Mouse (Mus musculus) left cerebral cortex, adult 9 months (tissue): ENCODE measurements at regions not wholly inside any gene's neighbourhood (a gene's known extent, or its start where the extent isn't known, plus 50 kb on each side); places are given as distances from the start of the nearest gene placed in this dataset.

ENCODE experiments used
- DNase-seq, 2 experiments: peaks; one replicate each; pipeline ENCODE4 v3.0.0; 2022; ENCODE audit warnings: low spot score in 2 of 2

GRCm38 (mm10) chr4:70160525-70161224, 249.6 kb downstream of the Cdk5rap2 start:
- DNase-seq, result no peak

- DNase-seq, result no peak
Observed at GRCm38 (mm10) chr4:70160062-70160461, 250.2 kb downstream of the Cdk5rap2 start.

- DNase-seq, result no peak
Observed at GRCm38 (mm10) chr4:70153179-70153578, 257.1 kb downstream of the Cdk5rap2 start.

GRCm38 (mm10) chr4:70109011-70109410, 301.2 kb downstream of the Cdk5rap2 start:
- no peak for DNase-seq

- DNase-seq, result no peak
Observed at GRCm38 (mm10) chr4:70105776-70106175, 304.5 kb downstream of the Cdk5rap2 start.

GRCm38 (mm10) chr4:70097353-70097752, 312.9 kb downstream of the Cdk5rap2 start:
- DNase-seq, result no peak

GRCm38 (mm10) chr4:70078206-70078605, 332.0 kb downstream of the Cdk5rap2 start:
- no peak for DNase-seq

GRCm38 (mm10) chr4:70062516-70062915, 347.7 kb downstream of the Cdk5rap2 start:
- DNase-seq, result peak in 1 of 2 experiments; percentile 11

GRCm38 (mm10) chr4:70058831-70059544, 351.3 kb downstream of the Cdk5rap2 start:
- DNase-seq, result peak; percentile 20 to 79

- DNase-seq, result no peak
Observed at GRCm38 (mm10) chr4:70053136-70053535, 357.1 kb downstream of the Cdk5rap2 start.

- peak in 1 of 2 experiments; percentile 30 for DNase-seq
Observed at GRCm38 (mm10) chr4:70038241-70038640, 372.0 kb downstream of the Cdk5rap2 start.

- DNase-seq, result peak in 1 of 2 experiments; percentile 56
Observed at GRCm38 (mm10) chr4:70035912-70036311, 374.3 kb downstream of the Cdk5rap2 start.

GRCm38 (mm10) chr4:70032497-70032896, 377.7 kb downstream of the Cdk5rap2 start:
- DNase-seq, result no peak

GRCm38 (mm10) chr4:70026848-70027247, 383.4 kb downstream of the Cdk5rap2 start:
- no peak for DNase-seq

- DNase-seq, result peak in 1 of 2 experiments; percentile 34
Observed at GRCm38 (mm10) chr4:70024838-70025376, 385.3 kb downstream of the Cdk5rap2 start.

- no peak for DNase-seq
Observed at GRCm38 (mm10) chr4:70020905-70021470, 389.3 kb downstream of the Cdk5rap2 start.

- no peak for DNase-seq
Observed at GRCm38 (mm10) chr4:70012220-70012580, 398.0 kb downstream of the Cdk5rap2 start.

- DNase-seq, result no peak
Observed at GRCm38 (mm10) chr4:70011491-70012219, 398.6 kb downstream of the Cdk5rap2 start.

- peak; percentile 11 to 23 for DNase-seq
Observed at GRCm38 (mm10) chr4:70010466-70010865, 399.8 kb downstream of the Cdk5rap2 start.

GRCm38 (mm10) chr4:70004966-70005365, 405.3 kb downstream of the Cdk5rap2 start:
- no peak for DNase-seq

GRCm38 (mm10) chr4:69993226-69993625, 417.0 kb downstream of the Cdk5rap2 start:
- DNase-seq, result no peak

- no peak for DNase-seq
Observed at GRCm38 (mm10) chr4:69974208-69974607, 436.0 kb downstream of the Cdk5rap2 start.
